Mouse (Mus musculus): ENCODE measurements at regions not wholly inside any gene's neighbourhood (a gene's known extent, or its start where the extent isn't known, plus 50 kb on each side); places are given as distances from the start of the nearest gene placed in this dataset.

- intact Hi-C loops (cut with DNase I), result no loop called here
These were observed 172.0 kb upstream of the Camk1g start for GRCm38 (mm10) chr1:193541934-193542580.

GRCm38 (mm10) chr1:193541281-193541680, 171.2 kb upstream of the Camk1g start:
- intact Hi-C loops (cut with DNase I), result no loop called here

- intact Hi-C loops (cut with DNase I), result no loop called here
These were observed 170.4 kb upstream of the Camk1g start for GRCm38 (mm10) chr1:193540486-193540885.

GRCm38 (mm10) chr1:193539261-193539660, 169.2 kb upstream of the Camk1g start:
- intact Hi-C loops (cut with DNase I), result no loop called here

- intact Hi-C loops (cut with DNase I), result no loop called here
These were observed 168.3 kb upstream of the Camk1g start for GRCm38 (mm10) chr1:193538425-193538824.

- intact Hi-C loops (cut with DNase I), result no loop called here
These were observed 167.5 kb upstream of the Camk1g start for GRCm38 (mm10) chr1:193537616-193538015.

GRCm38 (mm10) chr1:193536552-193536951, 166.5 kb upstream of the Camk1g start:
- intact Hi-C loops (cut with DNase I), result no loop called here

- intact Hi-C loops (cut with DNase I), result no loop called here
These were observed 164.4 kb upstream of the Camk1g start for GRCm38 (mm10) chr1:193534449-193534848.

- intact Hi-C loops (cut with DNase I), result no loop called here
These were observed 156.4 kb upstream of the Camk1g start for GRCm38 (mm10) chr1:193526501-193526900.

GRCm38 (mm10) chr1:193522007-193522406, 151.9 kb upstream of the Camk1g start:
- intact Hi-C loops (cut with DNase I), result no loop called here

- intact Hi-C loops (cut with DNase I), result no loop called here
These were observed 148.7 kb upstream of the Camk1g start for GRCm38 (mm10) chr1:193518840-193519239.

- intact Hi-C loops (cut with DNase I), result no loop called here
These were observed 147.9 kb upstream of the Camk1g start for GRCm38 (mm10) chr1:193517968-193518367.

- intact Hi-C loops (cut with DNase I), result no loop called here
These were observed 147.2 kb upstream of the Camk1g start for GRCm38 (mm10) chr1:193517293-193517692.

- intact Hi-C loops (cut with DNase I), result no loop called here
These were observed 146.3 kb upstream of the Camk1g start for GRCm38 (mm10) chr1:193516395-193516794.

- intact Hi-C loops (cut with DNase I), result no loop called here
These were observed 144.0 kb upstream of the Camk1g start for GRCm38 (mm10) chr1:193513929-193514710.

GRCm38 (mm10) chr1:193510066-193510793, 140.1 kb upstream of the Camk1g start:
- intact Hi-C loops (cut with DNase I), result no loop called here

- intact Hi-C loops (cut with DNase I), result no loop called here
These were observed 138.2 kb upstream of the Camk1g start for GRCm38 (mm10) chr1:193508271-193508670.

- intact Hi-C loops (cut with DNase I), result no loop called here
These were observed 136.9 kb upstream of the Camk1g start for GRCm38 (mm10) chr1:193506991-193507390.

- intact Hi-C loops (cut with DNase I), result loop anchor here (2.0 kb wide), 1 partner anchor 83 kb away; no protein-coding TSS in a partner anchor
These were observed 135.3 kb upstream of the Camk1g start for GRCm38 (mm10) chr1:193505381-193505780.

GRCm38 (mm10) chr1:193504611-193505010, 134.5 kb upstream of the Camk1g start:
- intact Hi-C loops (cut with DNase I), result loop anchor here (2.0 kb wide), 1 partner anchor 84 kb away; no protein-coding TSS in a partner anchor

GRCm38 (mm10) chr1:193503624-193504325, 133.7 kb upstream of the Camk1g start:
- intact Hi-C loops (cut with DNase I), result loop anchor here (2.0 kb wide), 1 partner anchor 85 kb away; no protein-coding TSS in a partner anchor

All from adrenal gland (tissue).